Mouse (Mus musculus): Measurements from ENCODE around the gene Sgsm3.

Sgsm3 gene

GRCm38 (mm10) chr15:81060975-81061374, 83.4 kb downstream of the Sgsm3 start:
- intact Hi-C loops (cut with DNase I) = loop anchor here (5.0 kb wide), 1 partner anchor 34 kb away; no protein-coding TSS in a partner anchor

Small RNA genes within 50 kb of the gene (microRNA-seq; reads per million reads assigned to microRNA genes)
- 7.0 to 7.7 reads per million in 2 experiments for gene Mir5113
